Mouse (Mus musculus) gastrocnemius, postnatal 25 days (tissue): ENCODE data around the gene Gk2. TPM values are rescaled to one million over a fixed set of nuclear protein-coding genes. Genes with fewer than 3 reads are reported as not detected.

Experiments
- total RNA-seq, 2 experiments: library from RNA; stranded (reverse); gene quantifications; 1 replicate in 1 of 2; 2 replicates in 1 of 2; pipeline ENCODE4 v1.2.3; 2021

Gene Gk2
- total RNA-seq, 2 experiments from 2014 or later = not detected

Other genes with a start within 250 kb of the Gk2 start
- gene Naa11, start 64.6 kb downstream of the Gk2 start, total RNA-seq = not detected